Mouse (Mus musculus) embryonic facial prominence, embryonic 15.5 days (tissue): ENCODE data around the gene Aak1. TPM values are rescaled to one million over a fixed set of nuclear protein-coding genes. Genes with fewer than 3 reads are reported as not detected.

ENCODE experiments used
- ATAC-seq: fragments of 200-750 bp; cut with Nextera tagmentation; 2 replicates; pipeline ENCODE4 v1.8.0; 2017; ENCODE audit warnings: low read depth, moderate TSS enrichment; ENCODE audit not compliant: insufficient number of reproducible peaks, low FRiP score, low TSS enrichment
- H3K27ac ChIP-seq: fragments of 300-500 bp; sonication (generic); replicated peaks from 2 replicates; pipeline ENCODE4 v1.5.1; 2015; ENCODE audit warnings: mild to moderate bottlenecking, inconsistent platforms
- H3K27me3 ChIP-seq: fragments of 300-500 bp; sonication (generic); 2 replicates; pipeline ENCODE4 v1.6.1; 2015; ENCODE audit warnings: inconsistent platforms
- H3K36me3 ChIP-seq: fragments of 300-500 bp; sonication (generic); 2 replicates; pipeline ENCODE4 v1.6.1; 2015; ENCODE audit warnings: mild to moderate bottlenecking, inconsistent platforms
- H3K4me1 ChIP-seq: fragments of 300-500 bp; sonication (generic); 2 replicates; pipeline ENCODE4 v1.6.1; 2015; ENCODE audit warnings: inconsistent platforms
- H3K4me2 ChIP-seq: fragments of 300-500 bp; sonication (generic); replicated peaks from 2 replicates; pipeline ENCODE4 v1.6.1; 2015; ENCODE audit warnings: mild to moderate bottlenecking, inconsistent platforms
- H3K4me3 ChIP-seq: fragments of 300-500 bp; sonication (generic); replicated peaks from 2 replicates; pipeline ENCODE4 v1.5.1; 2015; ENCODE audit warnings: mild to moderate bottlenecking, inconsistent platforms
- H3K9ac ChIP-seq: fragments of 300-500 bp; sonication (generic); 2 replicates; pipeline ENCODE4 v1.6.1; 2015; ENCODE audit warnings: inconsistent platforms
- H3K9me3 ChIP-seq: fragments of 300-500 bp; sonication (generic); replicated peaks from 2 replicates; pipeline ENCODE4 v1.6.1; 2016; ENCODE audit warnings: inconsistent platforms
- WGBS: fragments of 180-500 bp; shearing (Covaris S2); methylation state at CpG from one replicate; pipeline ENCODE4 v1.1.7; 2015; 5-methylcytosine and 5-hydroxymethylcytosine counted together
- polyA plus RNA-seq: library from polyadenylated mRNA; unstranded; fragments of >200 nt; fragmentation: Nextera tagmentation; extraction: Ambion mirVana; gene quantifications from 2 replicates; pipeline ENCODE4 v1.2.1, GENCODE M21; 2015

Aak1 gene
- polyA plus RNA-seq, 1 experiment from 2014 or later, result 16.7 TPM

- no peak overlapping the region for H3K9ac ChIP-seq
- H3K4me3 ChIP-seq, result no peak overlapping the region
- H3K27me3 ChIP-seq, result no peaks in the 10 kb centered on the region
- no peak for ATAC-seq
- H3K4me2 ChIP-seq, result no peak overlapping the region
- H3K9me3 ChIP-seq, result no peaks in the 10 kb centered on the region
- peaks cover 67% of the 10 kb centered on the region for H3K36me3 ChIP-seq
- no peak overlapping the region for H3K27ac ChIP-seq
- no peaks in the 10 kb centered on the region for H3K4me1 ChIP-seq
Measured at GRCm38 (mm10) chr6:86956206-86956605, 106.9 kb downstream of the Aak1 start.

GRCm38 (mm10) chr6:86959006-86959405 is 109.7 kb downstream of the Aak1 start:
- 47% methylated on average over 1 of the region's 1 CpGs for WGBS
- Histone ChIP-seq H3K27ac (no peak overlapping the region), H3K4me2 (no peak overlapping the region), H3K9ac (no peak overlapping the region), H3K27me3 (no peaks in the 10 kb centered on the region), H3K4me1 (no peaks in the 10 kb centered on the region), H3K4me3 (no peak overlapping the region), H3K36me3 (peaks cover 76% of the 10 kb centered on the region), H3K9me3 (no peaks in the 10 kb centered on the region)
- no peak for ATAC-seq

GRCm38 (mm10) chr6:86963987-86964685 is 114.8 kb downstream of the Aak1 start:
- H3K4me3 ChIP-seq, result no peak overlapping the region
- no peak for ATAC-seq
- peaks cover 87% of the 10 kb centered on the region for H3K36me3 ChIP-seq
- H3K9ac ChIP-seq, result no peak overlapping the region
- WGBS, result 90% methylated on average over 7 of the region's 7 CpGs
- no peaks in the 10 kb centered on the region for H3K27me3 ChIP-seq
- no peak overlapping the region for H3K27ac ChIP-seq
- H3K9me3 ChIP-seq, result no peaks in the 10 kb centered on the region
- no peaks in the 10 kb centered on the region for H3K4me1 ChIP-seq
- no peak overlapping the region for H3K4me2 ChIP-seq

- no peaks in the 10 kb centered on the region for H3K27me3 ChIP-seq
- peaks cover 84% of the 10 kb centered on the region for H3K36me3 ChIP-seq
- no peak overlapping the region for H3K27ac ChIP-seq
- no peak overlapping the region for H3K4me2 ChIP-seq
- no peaks in the 10 kb centered on the region for H3K9me3 ChIP-seq
- no peaks in the 10 kb centered on the region for H3K4me1 ChIP-seq
- WGBS, result 87% methylated on average over 2 of the region's 2 CpGs
- no peak overlapping the region for H3K4me3 ChIP-seq
- H3K9ac ChIP-seq, result no peak overlapping the region
- no peak for ATAC-seq
Measured at GRCm38 (mm10) chr6:86967166-86967565, 117.8 kb downstream of the Aak1 start.

GRCm38 (mm10) chr6:86973956-86974355 is 124.6 kb downstream of the Aak1 start:
- Histone ChIP-seq H3K4me2 (no peak overlapping the region), H3K27ac (no peak overlapping the region), H3K4me3 (no peak overlapping the region), H3K9me3 (no peaks in the 10 kb centered on the region), H3K9ac (no peak overlapping the region), H3K27me3 (no peaks in the 10 kb centered on the region), H3K36me3 (peaks cover 53% of the 10 kb centered on the region), H3K4me1 (no peaks in the 10 kb centered on the region)
- no peak for ATAC-seq
- WGBS, result 90% methylated on average over 4 of the region's 4 CpGs

- ATAC-seq, result no peak
- peaks cover 28% of the 10 kb centered on the region for H3K36me3 ChIP-seq
- no peak overlapping the region for H3K4me2 ChIP-seq
- no peak overlapping the region for H3K9ac ChIP-seq
- no peaks in the 10 kb centered on the region for H3K27me3 ChIP-seq
- no peaks in the 10 kb centered on the region; the same call in 1 of the 2 replicates for H3K4me1 ChIP-seq
- H3K4me3 ChIP-seq, result no peak overlapping the region
- WGBS, result 88% methylated on average over 8 of the region's 8 CpGs
- H3K27ac ChIP-seq, result no peak overlapping the region
- H3K9me3 ChIP-seq, result no peaks in the 10 kb centered on the region
Measured at GRCm38 (mm10) chr6:86978156-86978908, 129.0 kb downstream of the Aak1 start.

- no peak overlapping the region for H3K27ac ChIP-seq
- H3K4me1 ChIP-seq, result no peaks in the 10 kb centered on the region; the same call in 1 of the 2 replicates
- H3K9me3 ChIP-seq, result no peaks in the 10 kb centered on the region
- H3K4me2 ChIP-seq, result no peak overlapping the region
- H3K36me3 ChIP-seq, result peaks cover 25% of the 10 kb centered on the region
- no peak for ATAC-seq
- no peak overlapping the region for H3K4me3 ChIP-seq
- no peaks in the 10 kb centered on the region for H3K27me3 ChIP-seq
- no peak overlapping the region for H3K9ac ChIP-seq
- 83% methylated on average over 6 of the region's 6 CpGs for WGBS
Measured at GRCm38 (mm10) chr6:86978909-86979265, 129.6 kb downstream of the Aak1 start.

GRCm38 (mm10) chr6:86981206-86981605 is 131.9 kb downstream of the Aak1 start:
- no peak overlapping the region for H3K9ac ChIP-seq
- H3K36me3 ChIP-seq, result peaks cover 22% of the 10 kb centered on the region; the same call in 1 of the 2 replicates
- H3K9me3 ChIP-seq, result no peaks in the 10 kb centered on the region
- no peak overlapping the region for H3K4me2 ChIP-seq
- WGBS, result 60% methylated on average over 2 of the region's 2 CpGs
- ATAC-seq, result no peak
- H3K4me3 ChIP-seq, result no peak overlapping the region
- H3K27me3 ChIP-seq, result no peaks in the 10 kb centered on the region
- H3K4me1 ChIP-seq, result no peaks in the 10 kb centered on the region; the same call in 1 of the 2 replicates
- H3K27ac ChIP-seq, result no peak overlapping the region

- Histone ChIP-seq H3K9ac (no peak overlapping the region), H3K4me2 (no peak overlapping the region), H3K27ac (no peak overlapping the region), H3K9me3 (no peaks in the 10 kb centered on the region), H3K4me1 (no peaks in the 10 kb centered on the region; the same call in 1 of the 2 replicates), H3K36me3 (peaks cover 28% of the 10 kb centered on the region), H3K4me3 (no peak overlapping the region), H3K27me3 (no peaks in the 10 kb centered on the region)
- ATAC-seq, result no peak
- WGBS, result 90% methylated on average over 8 of the region's 8 CpGs
Measured at GRCm38 (mm10) chr6:86985314-86986106, 136.2 kb downstream of the Aak1 start.

- no peak overlapping the region for H3K4me3 ChIP-seq
- 86% methylated on average over 6 of the region's 6 CpGs for WGBS
- H3K27me3 ChIP-seq, result no peaks in the 10 kb centered on the region
- H3K27ac ChIP-seq, result no peak overlapping the region
- no peaks in the 10 kb centered on the region for H3K4me1 ChIP-seq
- H3K36me3 ChIP-seq, result peaks cover 18% of the 10 kb centered on the region
- no peak overlapping the region for H3K4me2 ChIP-seq
- ATAC-seq, result no peak
- H3K9ac ChIP-seq, result no peak overlapping the region
- no peaks in the 10 kb centered on the region for H3K9me3 ChIP-seq
Measured at GRCm38 (mm10) chr6:86989576-86989975, 140.3 kb downstream of the Aak1 start.

- ATAC-seq, result no peak
- WGBS, result 78% methylated on average over 3 of the region's 3 CpGs
- H3K36me3 ChIP-seq, result peaks cover 23% of the 10 kb centered on the region
Measured at GRCm38 (mm10) chr6:86991041-86991440, 141.7 kb downstream of the Aak1 start.

More at GRCm38 (mm10) chr6:86991041-86991440, 141.7 kb downstream of the Aak1 start:
- H3K4me3 ChIP-seq, result no peak overlapping the region
- H3K4me1 ChIP-seq, result no peaks in the 10 kb centered on the region
- H3K9me3 ChIP-seq, result no peaks in the 10 kb centered on the region
- H3K4me2 ChIP-seq, result no peak overlapping the region
- no peak overlapping the region for H3K9ac ChIP-seq
- H3K27me3 ChIP-seq, result no peaks in the 10 kb centered on the region
- H3K27ac ChIP-seq, result no peak overlapping the region
